Mouse (Mus musculus) stomach, postnatal 0 days (tissue): Measurements from ENCODE around the gene Farp1.

ENCODE experiments used
- CTCF ChIP-seq: IDR thresholded peaks from 2 replicates; pipeline ENCODE4 v1.5.1; 2016; ENCODE audit warnings: antibody characterized with exemption, low read depth, mild to moderate bottlenecking, moderate library complexity
- EP300 ChIP-seq: optimal IDR thresholded peaks from 2 replicates; pipeline ENCODE3; 2016; ENCODE audit warnings: antibody characterized with exemption

DNA sequence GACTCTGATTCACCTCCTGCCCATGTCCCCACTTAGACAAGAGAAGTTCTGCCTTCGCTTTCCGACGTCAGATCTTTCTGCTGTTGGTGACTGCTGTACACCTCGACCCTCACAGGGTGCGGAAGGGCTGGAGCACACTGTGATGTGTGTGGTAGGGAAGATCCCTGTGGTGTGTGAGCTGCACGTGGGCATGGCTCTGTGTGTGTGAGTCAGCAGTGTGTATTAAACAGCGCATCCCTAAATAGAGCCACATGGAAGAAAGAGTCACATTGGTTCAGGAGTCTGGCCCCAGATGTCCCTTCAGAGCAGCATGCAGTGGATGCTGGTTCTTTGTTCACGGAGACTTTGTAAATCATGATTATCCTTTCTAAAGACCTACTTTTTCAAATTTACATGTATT lies 196.2 kb downstream of the Farp1 start:
- TF ChIP-seq CTCF (no peak), EP300 (no peak)
